Mouse (Mus musculus) heart, embryonic 16.5 days (tissue): ENCODE measurements around the gene Arih2. TPM values are rescaled to one million over a fixed set of nuclear protein-coding genes. Genes with fewer than 3 reads are reported as not detected.
A peak's percentile ranks its signal among the peaks of the same experiment; 100 is the strongest.

Experiments used
- ATAC-seq: fragments of 200-750 bp; cut with Nextera tagmentation; replicated peaks from 2 replicates; pipeline ENCODE4 v1.8.0; 2017; ENCODE audit warnings: moderate number of reproducible peaks; ENCODE audit not compliant: insufficient read depth, low FRiP score; ENCODE audit errors: extremely low read depth
- H3K27ac ChIP-seq: fragments of 300-500 bp; sonication (generic); 2 replicates; pipeline ENCODE4 v1.5.1; 2014; ENCODE audit warnings: mild to moderate bottlenecking, low read length, control low read depth, moderate library complexity
- H3K27me3 ChIP-seq: fragments of 300-500 bp; sonication (generic); 2 replicates; pipeline ENCODE4 v1.6.1; 2014; ENCODE audit warnings: low read length, mixed read lengths; ENCODE audit not compliant: control insufficient read depth, insufficient read depth
- H3K36me3 ChIP-seq: fragments of 300-500 bp; sonication (generic); 2 replicates; pipeline ENCODE4 v1.6.1; 2014; ENCODE audit not compliant: control insufficient read depth, insufficient read depth
- H3K4me1 ChIP-seq: fragments of 300-500 bp; sonication (generic); 2 replicates; pipeline ENCODE4 v1.6.1; 2014; ENCODE audit warnings: low read length, mixed read lengths; ENCODE audit not compliant: control insufficient read depth, insufficient read depth
- H3K4me2 ChIP-seq: fragments of 300-500 bp; sonication (generic); 2 replicates; pipeline ENCODE4 v1.6.1; 2014; ENCODE audit warnings: low read depth, mild to moderate bottlenecking, control low read depth, low read length
- H3K4me3 ChIP-seq: fragments of 300-500 bp; sonication (generic); 2 replicates; pipeline ENCODE4 v1.5.1; 2014; ENCODE audit warnings: mild to moderate bottlenecking, control low read depth, low read length
- H3K9ac ChIP-seq: fragments of 300-500 bp; sonication (generic); 2 replicates; pipeline ENCODE4 v1.6.1; 2014; ENCODE audit warnings: low read length, control low read depth
- H3K9me3 ChIP-seq: fragments of 300-500 bp; sonication (generic); replicated peaks from 2 replicates; pipeline ENCODE4 v1.6.1; 2016; ENCODE audit warnings: low read length; ENCODE audit not compliant: control insufficient read depth
- WGBS: fragments of 180-500 bp; shearing (Covaris S2); extraction: QIAGEN DNeasy Blood & Tissue Kit; methylation state at CpG from one replicate; pipeline ENCODE4 v1.1.7; 2014; 5-methylcytosine and 5-hydroxymethylcytosine counted together
- polyA plus RNA-seq: library from polyadenylated mRNA; unstranded; fragments of >200 nt; fragmentation: Nextera tagmentation; extraction: Ambion mirVana; gene quantifications from 2 replicates; pipeline ENCODE4 v1.2.1, GENCODE M21; 2015

Gene Arih2
- polyA plus RNA-seq, 1 experiment from 2014 or later: 45.6 TPM

DNA sequence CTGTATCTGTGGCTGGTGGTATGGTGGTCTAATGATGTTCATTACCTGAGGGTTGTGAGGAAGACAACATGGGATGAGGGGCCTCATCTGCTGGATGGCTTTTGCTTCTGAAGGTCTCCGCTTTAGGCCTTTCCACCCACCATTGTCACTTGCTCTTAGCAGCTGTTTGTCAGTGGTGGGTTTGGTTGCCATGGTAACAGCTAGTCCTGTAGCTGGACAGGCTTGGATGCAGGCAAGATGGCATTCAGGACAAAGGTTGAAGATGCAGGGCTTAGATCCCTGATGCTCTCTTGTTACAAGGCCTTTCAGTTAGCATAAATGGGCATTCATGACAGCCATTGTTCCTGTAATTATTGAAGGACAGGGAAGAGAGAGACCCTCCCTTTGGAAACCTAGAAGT lies 39.9 kb upstream of the Arih2 start, which contains the start of gene Prkar2a:
TSS of gene Prkar2a (plus strand) at position 209 of the 400 bp plus-strand sequence.
- H3K27ac ChIP-seq: no peak within 1 kb of the TSS
- peaks cover 35% of the 10 kb centered on the region for H3K4me1 ChIP-seq
- H3K4me2 ChIP-seq: no peak within 1 kb of the TSS
- no peaks in the 10 kb centered on the region for H3K9me3 ChIP-seq
- no peaks in the 10 kb centered on the region for H3K27me3 ChIP-seq
- H3K36me3 ChIP-seq: peaks cover 3% of the 10 kb centered on the region; the same call in 1 of the 2 replicates
- WGBS: 87% methylated on average over 1 of the region's 1 CpGs
- no peak for ATAC-seq
- H3K9ac ChIP-seq: no peak within 1 kb of the TSS
- H3K4me3 ChIP-seq: no peak within 1 kb of the TSS

DNA sequence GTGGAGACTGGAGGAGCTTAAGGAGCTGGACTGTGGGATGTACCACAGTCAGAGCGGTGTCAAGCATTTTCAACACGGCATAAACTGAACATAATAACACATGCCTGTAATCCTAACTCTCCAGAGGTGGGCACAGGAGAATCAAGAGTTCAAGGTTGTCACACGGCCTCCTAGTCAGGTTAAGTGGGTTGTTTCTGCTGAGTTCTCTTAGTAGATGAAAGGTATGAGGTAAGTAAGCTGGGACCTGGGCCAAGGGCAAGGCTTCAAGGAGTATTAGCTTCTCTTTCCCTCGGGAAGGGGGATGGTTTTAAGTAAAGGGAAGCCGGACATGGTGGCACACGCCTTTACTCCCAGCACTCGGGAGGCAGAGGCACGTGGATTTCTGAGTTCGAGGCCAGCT lies 39.3 kb upstream of the Arih2 start:
- WGBS: 68% methylated on average over 9 of the region's 9 CpGs
- Histone ChIP-seq H3K9ac (no peak overlapping the region), H3K27ac (no peak overlapping the region), H3K9me3 (no peaks in the 10 kb centered on the region), H3K4me3 (no peak overlapping the region), H3K36me3 (peaks cover 3% of the 10 kb centered on the region; the same call in 1 of the 2 replicates), H3K4me2 (no peak overlapping the region), H3K4me1 (peaks cover 29% of the 10 kb centered on the region), H3K27me3 (no peaks in the 10 kb centered on the region)
- no peak for ATAC-seq

DNA sequence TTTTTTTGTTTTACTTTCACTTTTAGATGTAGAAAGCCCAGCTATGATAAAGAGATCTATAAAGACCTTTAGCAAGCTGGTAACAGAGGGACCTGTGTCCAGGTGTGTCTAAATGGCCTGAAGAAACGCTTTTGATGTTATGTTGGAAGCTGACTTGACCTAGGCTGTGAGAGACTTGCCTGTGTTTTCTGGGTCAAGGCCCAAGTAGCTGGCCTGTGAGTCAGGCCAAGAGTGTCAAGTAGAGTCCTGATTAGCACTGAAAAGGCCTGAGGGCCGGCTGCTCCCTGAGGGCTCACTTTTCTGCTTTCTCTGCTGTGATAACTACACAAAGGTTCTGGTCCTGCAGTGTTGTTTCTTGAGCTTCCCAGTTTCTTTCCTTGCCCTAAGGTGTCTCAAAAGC lies 38.5 kb upstream of the Arih2 start:
- 53% methylated on average over 2 of the region's 2 CpGs for WGBS

DNA sequence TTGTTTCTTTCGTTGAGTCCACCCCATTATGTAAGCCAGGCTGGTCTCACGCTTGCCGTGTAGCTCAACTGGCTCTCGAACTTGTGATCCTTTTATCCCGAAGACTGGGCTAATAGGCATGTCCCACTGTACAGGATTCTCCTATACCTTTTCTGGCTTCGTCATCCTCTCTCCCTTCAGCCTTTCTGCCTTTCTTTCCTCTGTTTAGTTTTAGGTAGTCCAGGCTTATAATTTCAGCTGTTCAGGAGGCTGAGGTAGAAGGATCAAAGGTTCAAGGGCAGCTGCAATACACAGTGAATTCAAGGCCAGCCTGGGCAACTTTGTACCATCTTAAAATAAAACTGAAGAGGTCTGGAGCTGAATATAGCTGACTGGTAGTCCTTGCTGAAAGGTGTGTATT lies 38.0 kb upstream of the Arih2 start:
- peaks cover 23% of the 10 kb centered on the region for H3K4me1 ChIP-seq
- no peaks in the 10 kb centered on the region for H3K27me3 ChIP-seq
- no peak overlapping the region for H3K4me2 ChIP-seq
- H3K27ac ChIP-seq: no peak overlapping the region
- H3K36me3 ChIP-seq: peaks cover 7% of the 10 kb centered on the region; the same call in 1 of the 2 replicates
- no peak overlapping the region for H3K9ac ChIP-seq
- H3K4me3 ChIP-seq: no peak overlapping the region
- ATAC-seq: no peak
- no peaks in the 10 kb centered on the region for H3K9me3 ChIP-seq
- WGBS: 82% methylated on average over 6 of the region's 6 CpGs

More for the DNA sequence above, 38.5 kb upstream of the Arih2 start:
- Histone ChIP-seq H3K36me3 (peaks cover 6% of the 10 kb centered on the region; the same call in 1 of the 2 replicates), H3K9me3 (no peaks in the 10 kb centered on the region), H3K4me2 (no peak overlapping the region), H3K4me3 (no peak overlapping the region), H3K9ac (no peak overlapping the region; the same call in 1 of the 2 replicates), H3K27me3 (no peaks in the 10 kb centered on the region), H3K27ac (no peak overlapping the region), H3K4me1 (peaks cover 23% of the 10 kb centered on the region)
- no peak for ATAC-seq

DNA sequence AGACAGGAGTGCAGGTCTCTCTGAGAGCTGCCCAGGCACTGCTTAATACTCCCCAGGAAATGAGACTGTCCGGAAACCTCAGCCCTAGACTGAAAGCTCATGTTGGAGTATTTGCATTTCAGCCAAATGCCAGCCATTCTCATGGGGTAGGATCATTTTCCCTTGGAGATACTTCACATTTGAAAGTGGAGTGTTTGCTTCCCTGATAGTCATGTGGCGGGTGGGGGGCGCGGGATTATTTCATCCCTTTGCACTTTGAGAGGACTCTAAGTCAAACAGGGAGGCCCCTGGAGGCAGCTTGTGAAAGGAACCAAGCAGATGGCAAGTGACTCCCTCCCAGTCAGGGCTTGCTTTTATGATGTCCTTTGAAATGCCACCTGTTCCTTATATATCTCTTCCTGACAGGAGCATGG lies 37.3 kb upstream of the Arih2 start:
- H3K4me2 ChIP-seq: no peak overlapping the region
- H3K9me3 ChIP-seq: no peaks in the 10 kb centered on the region
- 0 out of 2 replicates have a peak overlapping the region, but pooled peaks have one; percentile 7 for H3K9ac ChIP-seq
- H3K27me3 ChIP-seq: no peaks in the 10 kb centered on the region
- peaks cover 11% of the 10 kb centered on the region; the same call in 1 of the 2 replicates for H3K36me3 ChIP-seq
- WGBS: 34% methylated on average over 4 of the region's 4 CpGs
- no peak for ATAC-seq
- no peak overlapping the region for H3K4me3 ChIP-seq
- peaks cover 20% of the 10 kb centered on the region for H3K4me1 ChIP-seq
- no peak overlapping the region; the same call in 1 of the 2 replicates for H3K27ac ChIP-seq

DNA sequence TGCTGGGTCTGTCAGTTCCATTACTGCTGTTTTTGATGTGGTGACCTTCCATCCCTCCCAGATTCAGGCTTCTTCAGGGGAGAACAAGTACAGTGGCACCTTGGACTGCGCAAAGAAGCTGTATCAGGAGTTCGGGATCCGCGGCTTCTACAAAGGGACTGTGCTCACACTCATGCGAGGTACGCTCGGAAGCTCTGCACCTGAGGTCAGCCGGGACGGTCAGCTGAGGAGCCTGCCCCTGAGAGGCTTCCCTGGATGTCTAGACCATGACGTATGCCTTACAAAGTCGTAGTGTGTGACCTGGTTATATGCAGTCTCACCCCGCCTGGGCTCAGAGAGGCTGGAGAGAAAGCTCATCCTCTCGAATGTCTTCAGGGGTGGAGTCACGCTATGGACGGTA lies 30.8 kb upstream of the Arih2 start:
- Histone ChIP-seq H3K4me1 (0 out of 2 replicates have a peak, but pooled peaks cover 2% of the 10 kb centered on the region), H3K9me3 (no peaks in the 10 kb centered on the region), H3K4me2 (no peak overlapping the region), H3K36me3 (peaks cover 28% of the 10 kb centered on the region; the same call in 1 of the 2 replicates), H3K27ac (no peak overlapping the region), H3K4me3 (no peak overlapping the region), H3K27me3 (no peaks in the 10 kb centered on the region), H3K9ac (no peak overlapping the region)
- 90% methylated on average over 15 of the region's 15 CpGs for WGBS
- no peak for ATAC-seq

DNA sequence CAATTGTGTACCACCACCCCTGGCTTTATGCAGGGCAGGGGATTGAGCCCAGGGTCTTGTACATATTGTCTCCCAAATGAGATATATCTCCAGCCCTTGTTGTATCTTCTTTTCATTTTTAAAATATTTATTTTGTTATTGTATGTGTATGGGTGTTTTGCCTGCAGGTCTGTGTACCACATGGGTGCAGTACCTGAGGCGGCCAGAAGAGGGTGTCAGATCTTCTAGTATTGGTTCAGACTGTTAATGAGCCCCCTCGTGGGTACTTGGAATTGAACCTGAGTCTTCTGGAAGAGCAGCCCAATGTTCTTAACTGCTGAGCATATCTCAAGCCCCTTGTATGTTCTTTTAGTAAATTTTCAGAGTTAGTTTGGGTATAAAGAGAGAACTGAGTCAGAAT lies 24.0 kb upstream of the Arih2 start:
- no peak for ATAC-seq
- no peak overlapping the region for H3K9ac ChIP-seq
- peaks cover 6% of the 10 kb centered on the region; the same call in 1 of the 2 replicates for H3K9me3 ChIP-seq
- no peaks in the 10 kb centered on the region for H3K27me3 ChIP-seq
- WGBS: 50% methylated on average over 2 of the region's 2 CpGs
- peaks cover 27% of the 10 kb centered on the region for H3K36me3 ChIP-seq
- H3K4me1 ChIP-seq: 0 out of 2 replicates have a peak, but pooled peaks cover 2% of the 10 kb centered on the region
- H3K27ac ChIP-seq: no peak overlapping the region
- H3K4me3 ChIP-seq: no peak overlapping the region
- H3K4me2 ChIP-seq: no peak overlapping the region

DNA sequence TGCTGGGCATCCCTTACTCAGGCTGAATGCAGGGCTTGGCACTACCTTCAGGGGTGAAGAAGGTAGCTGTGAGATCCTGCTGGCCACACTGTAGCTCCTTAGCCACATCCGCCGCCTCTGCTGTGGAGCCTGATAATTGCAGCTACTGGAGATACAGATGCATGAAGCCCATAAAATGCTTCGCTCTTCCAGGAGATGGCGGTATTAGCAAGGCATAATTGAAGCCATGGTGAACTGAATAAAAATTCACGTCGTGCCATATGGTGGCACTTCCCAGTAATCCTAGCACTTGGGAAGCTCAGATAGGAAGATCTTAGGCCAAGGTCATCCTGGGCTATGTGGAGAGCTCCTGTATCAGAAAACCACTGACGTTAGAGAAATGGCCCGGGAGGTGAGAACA lies 20.7 kb upstream of the Arih2 start:
- Histone ChIP-seq H3K4me3 (no peak overlapping the region), H3K36me3 (peaks cover 26% of the 10 kb centered on the region), H3K4me2 (no peak overlapping the region), H3K27ac (no peak overlapping the region), H3K4me1 (no peaks in the 10 kb centered on the region), H3K9me3 (peaks cover 6% of the 10 kb centered on the region; the same call in 1 of the 2 replicates), H3K27me3 (no peaks in the 10 kb centered on the region), H3K9ac (no peak overlapping the region)
- ATAC-seq: no peak
- WGBS: 61% methylated on average over 8 of the region's 8 CpGs

DNA sequence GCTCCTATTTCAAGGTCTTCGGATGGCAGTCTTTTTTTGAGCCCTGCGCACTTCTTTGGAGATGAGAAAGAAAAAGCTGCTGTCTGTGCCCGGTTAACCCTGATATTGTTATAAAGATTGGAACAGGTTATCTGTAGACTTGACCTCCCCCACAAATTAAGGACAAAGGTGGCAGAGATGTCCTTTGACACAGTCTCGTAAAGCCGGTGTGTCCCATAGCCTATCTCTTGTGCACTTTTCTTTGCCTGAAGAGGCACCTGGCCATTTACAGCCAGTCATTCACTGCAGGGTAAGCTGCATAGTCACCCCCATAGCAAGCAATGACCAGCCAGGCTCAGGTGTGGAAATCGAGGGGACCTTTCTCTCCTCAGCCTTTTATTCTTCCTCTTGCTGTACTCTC lies 13.5 kb upstream of the Arih2 start:
- no peaks in the 10 kb centered on the region for H3K9me3 ChIP-seq
- H3K4me2 ChIP-seq: peak overlapping the region; percentile 76
- ATAC-seq: no peak
- WGBS: 22% methylated on average over 6 of the region's 6 CpGs
- H3K27ac ChIP-seq: peak overlapping the region; percentile 57
- peak overlapping the region; percentile 83 for H3K4me3 ChIP-seq
- H3K9ac ChIP-seq: peak overlapping the region; percentile 85
- 0 out of 2 replicates have a peak, but pooled peaks cover 3% of the 10 kb centered on the region for H3K36me3 ChIP-seq
- H3K4me1 ChIP-seq: peaks cover 9% of the 10 kb centered on the region
- H3K27me3 ChIP-seq: no peaks in the 10 kb centered on the region
